ENCODE assay signal across 8 mouse cellular contexts in genomic region chr3:79559021-79559772, GRCm38 (mm10). TPM values are rescaled to one million over a fixed set of nuclear protein-coding genes. Genes with fewer than 3 reads are reported as not detected.
DNase-seq lines count a peak whose midpoint lies in the region; TF ChIP-seq lines count a peak whose summit lies in the region.

No protein-coding gene starts in this region.

- no peak for TF ChIP-seq CTCF in C2C12 (IDR thresholded peaks at IDR 0.05; ENCODE audit: control insufficient read depth, insufficient read depth, insufficient read length)
- TF ChIP-seq CTCF in embryonic fibroblast, embryonic 13.5 days (IDR thresholded peaks at IDR 0.05; ENCODE audit: borderline replicate concordance, insufficient read depth, low read length) = no peak

- peak overlapping the region; percentile 49; the same call in 1 of the 2 replicates for H3K27ac ChIP-seq in embryonic fibroblast, embryonic 13.5 days (ENCODE audit: insufficient read depth, low read length)

- DNase-seq in gastrocnemius, adult 18-20 months (ENCODE audit: low spot score) = peak; percentile 24
- DNase-seq in gastrocnemius, adult 8-10 months (ENCODE audit: low spot score in 2 of 2) = no peak
- peak; percentile 78 for DNase-seq in kidney, adult 18-20 months
- peak; percentile 63 for DNase-seq in lung, postnatal 36 days
- no peak for DNase-seq in spleen, postnatal 36 days (ENCODE audit: low spot score in 2 of 2)
- DNase-seq in ovary, postnatal 10 days (ENCODE audit: low spot score) = no peak

- no peak overlapping the region for H3K4me3 ChIP-seq in C2C12 (ENCODE audit: insufficient read depth, poor library complexity, severe bottlenecking)
- no peak overlapping the region for H3K4me3 ChIP-seq in embryonic fibroblast, embryonic 13.5 days (ENCODE audit: insufficient read depth, low read length)

- H3K4me1 ChIP-seq in embryonic fibroblast, embryonic 13.5 days (ENCODE audit: control insufficient read depth, insufficient read depth, low read length) = peaks cover 11% of the 10 kb centered on the region

- H3K79me2 ChIP-seq in C2C12 (ENCODE audit: control insufficient read depth, insufficient read depth) = peaks cover 97% of the 10 kb centered on the region

- no peak overlapping the region for H3ac ChIP-seq in C2C12 (ENCODE audit: control insufficient read depth, insufficient read length, low read depth)

- TF ChIP-seq POLR2A in embryonic fibroblast, embryonic 13.5 days (IDR thresholded peaks at IDR 0.05; ENCODE audit: low read depth, low read length) = no peak

- peaks cover 62% of the 10 kb centered on the region for H3K79me3 ChIP-seq in C2C12 (ENCODE audit: low read depth)

- H3K36me3 ChIP-seq in C2C12 (ENCODE audit: control insufficient read depth, insufficient read depth) = no peaks in the 10 kb centered on the region

- H3K27me3 ChIP-seq in C2C12 (ENCODE audit: control insufficient read depth, insufficient read depth, insufficient read length) = no peaks in the 10 kb centered on the region

TF ChIP-seq in C2C12, 6 proteins besides CTCF, POLR2A, EP300 and RAD21:
- TF ChIP-seq FOSL1 (IDR thresholded peaks at IDR 0.05; ENCODE audit: insufficient read depth, low read length, poor library complexity, severe bottlenecking) (peak; percentile 44), MYOG (IDR thresholded peaks at IDR 0.05; ENCODE audit: control insufficient read depth, extremely low read depth, insufficient read length) (no peak)
TF ChIP-seq in C2C12: peak in this region for 1.

RNA-seq across cellular contexts. Expression of gene Fnip2, which starts 8.4 kb away (rescaled TPM):
- 1 to 10 TPM; 3.4 to 4.6 TPM for total RNA-seq in gastrocnemius, adult 18-20 months (2021)
- total RNA-seq in gastrocnemius, adult 8-10 months (2022) = 1 to 10 TPM; 2.8 to 4.3 (median 3.3) TPM
- polyA plus RNA-seq in C2C12 (2012; fragmentation: generic; extraction: Trizol) = 4.0 TPM
- 14.2 and 19.7 TPM in 2 replicates for polyA plus RNA-seq in embryonic fibroblast, embryonic 13.5 days (2011; ENCODE audit: insufficient read length, low read depth, missing spikeins)

RNA-seq across cellular contexts. Expression of gene Ppid, which starts 31.9 kb away (rescaled TPM):
- total RNA-seq in gastrocnemius, adult 18-20 months (2021) = 10 to 100 TPM; 41.0 to 46.1 TPM
- total RNA-seq in gastrocnemius, adult 8-10 months (2022) = 10 to 100 TPM; 37.5 to 50.4 (median 42.6) TPM
- 48.1 TPM for polyA plus RNA-seq in C2C12 (2012; fragmentation: generic; extraction: Trizol)
- polyA plus RNA-seq in embryonic fibroblast, embryonic 13.5 days (2011; ENCODE audit: insufficient read length, low read depth, missing spikeins) = 104 and 113 TPM in 2 replicates

Comparison
In these comparisons a context has a peak if more than half of its experiments do, and no peak if none do; other contexts are left out.
1. DNase-seq: peak in gastrocnemius, adult 18-20 months (single experiment), kidney, adult 18-20 months (single experiment) and lung, postnatal 36 days (single experiment); none in gastrocnemius, adult 8-10 months (0 of 2), spleen, postnatal 36 days (0 of 2) and ovary, postnatal 10 days (single experiment).